In genomic region chr4:151385985-151386700, GRCm38 (mm10) we compare ENCODE assay signal across 8 mouse cellular contexts.
A peak's percentile ranks its signal among the peaks of the same experiment; 100 is the strongest.
DNase-seq lines count a peak whose midpoint lies in the region; ATAC-seq lines count a peak whose summit lies in the region.

No protein-coding gene starts in this region.

- no peaks in the 10 kb centered on the region for H3K9me3 ChIP-seq in heart, embryonic 12.5 days (replicated peaks)
- H3K9me3 ChIP-seq in limb, embryonic 12.5 days, result no peaks in the 10 kb centered on the region
- H3K9me3 ChIP-seq in stomach, embryonic 16.5 days (replicated peaks; ENCODE audit: control insufficient read depth, low read length), result no peaks in the 10 kb centered on the region

- no peak for DNase-seq in heart, postnatal 14 days
- DNase-seq in right cerebral cortex, adult 2 months (ENCODE audit: low spot score in 2 of 2), result peak; percentile 12 to 33
- DNase-seq in right cerebral cortex, postnatal 10 days (ENCODE audit: low spot score in 2 of 2), result no peak
- no peak for DNase-seq in urinary bladder, postnatal 4 days (ENCODE audit: low spot score in 2 of 2)
- no peak for DNase-seq in cerebellum, adult 11-12 months

- intact Hi-C loops in heart, postnatal 14 days (cut with DNase I), result no loop called here

- peak; percentile 33; the same call in 1 of the 2 replicates for ATAC-seq in heart, embryonic 12.5 days (ENCODE audit: insufficient number of reproducible peaks, low FRiP score)
- no peak for ATAC-seq in limb, embryonic 12.5 days (ENCODE audit: insufficient number of reproducible peaks, insufficient read depth, low FRiP score, low TSS enrichment, low read depth)
- peak; percentile 50; the same call in 1 of the 2 replicates for ATAC-seq in stomach, embryonic 16.5 days (ENCODE audit: insufficient read depth, low FRiP score)

- H3K27ac ChIP-seq in heart, embryonic 12.5 days (ENCODE audit: poor library complexity, severe bottlenecking), result no peak overlapping the region
- H3K27ac ChIP-seq in limb, embryonic 12.5 days, result no peak overlapping the region
- H3K27ac ChIP-seq in stomach, embryonic 16.5 days (ENCODE audit: low read length), result no peak overlapping the region

- H3K4me3 ChIP-seq in heart, embryonic 12.5 days, result peak overlapping the region; percentile 57
- H3K4me3 ChIP-seq in limb, embryonic 12.5 days (replicated peaks), result peak overlapping the region; percentile 32
- peak overlapping the region; percentile 49 for H3K4me3 ChIP-seq in stomach, embryonic 16.5 days (replicated peaks; ENCODE audit: low read length)

- WGBS in heart, embryonic 12.5 days, result 15% methylated on average over 12 of the region's 12 CpGs
- 3% methylated on average over 12 of the region's 12 CpGs for WGBS in limb, embryonic 12.5 days
- 11% methylated on average over 12 of the region's 12 CpGs for WGBS in stomach, embryonic 16.5 days

- H3K4me1 ChIP-seq in heart, embryonic 12.5 days (replicated peaks), result peaks cover 13% of the 10 kb centered on the region
- H3K4me1 ChIP-seq in limb, embryonic 12.5 days (replicated peaks), result peaks cover 45% of the 10 kb centered on the region
- peaks cover 10% of the 10 kb centered on the region for H3K4me1 ChIP-seq in stomach, embryonic 16.5 days (ENCODE audit: control insufficient read depth, insufficient read depth, low read length)

- H3K4me2 ChIP-seq in heart, embryonic 12.5 days, result peak overlapping the region; percentile 84
- peak overlapping the region; percentile 65 for H3K4me2 ChIP-seq in limb, embryonic 12.5 days
- peak overlapping the region; percentile 67 for H3K4me2 ChIP-seq in stomach, embryonic 16.5 days (ENCODE audit: low read depth, low read length)

- peaks cover 28% of the 10 kb centered on the region for H3K27me3 ChIP-seq in heart, embryonic 12.5 days (replicated peaks)
- peaks cover 30% of the 10 kb centered on the region for H3K27me3 ChIP-seq in limb, embryonic 12.5 days
- H3K27me3 ChIP-seq in stomach, embryonic 16.5 days (ENCODE audit: control insufficient read depth, insufficient read depth, low read length), result no peaks in the 10 kb centered on the region

- peak overlapping the region; percentile 71; the same call in 1 of the 2 replicates for H3K9ac ChIP-seq in heart, embryonic 12.5 days
- H3K9ac ChIP-seq in limb, embryonic 12.5 days (replicated peaks), result no peak overlapping the region; the same call in 1 of the 2 replicates
- peak overlapping the region; percentile 67; the same call in 1 of the 2 replicates for H3K9ac ChIP-seq in stomach, embryonic 16.5 days (ENCODE audit: low read length)

- no peaks in the 10 kb centered on the region for H3K36me3 ChIP-seq in heart, embryonic 12.5 days
- no peaks in the 10 kb centered on the region for H3K36me3 ChIP-seq in limb, embryonic 12.5 days
- H3K36me3 ChIP-seq in stomach, embryonic 16.5 days (ENCODE audit: control insufficient read depth, insufficient read depth, low read length), result no peaks in the 10 kb centered on the region

Comparison
In these comparisons a context has a peak if more than half of its experiments do, and no peak if none do; other contexts are left out.
1. DNase-seq: peak in right cerebral cortex, adult 2 months (2 of 2); none in heart, postnatal 14 days (0 of 2), right cerebral cortex, postnatal 10 days (0 of 2), urinary bladder, postnatal 4 days (0 of 2) and cerebellum, adult 11-12 months (single experiment).
2. Peak in every context shown above with its lines, with median percentiles within 50 percentile points of each other: H3K4me2 ChIP-seq and H3K4me3 ChIP-seq.